Mouse (Mus musculus) E14TG2a.4 (cell line): ENCODE results near the gene Flrt1.

Source experiments
- CTCF ChIP-seq: conservative IDR thresholded peaks from 2 replicates; pipeline ENCODE4 v1.5.1; 2014; ENCODE audit warnings: low read length
- NANOG ChIP-seq: IDR thresholded peaks from 2 replicates; pipeline ENCODE4 v1.6.1; 2014; ENCODE audit warnings: borderline replicate concordance, low read length, mixed read lengths
- POU5F1 ChIP-seq: IDR thresholded peaks from 2 replicates; pipeline ENCODE4 v1.6.1; 2014; ENCODE audit warnings: low read length, borderline replicate concordance

DNA sequence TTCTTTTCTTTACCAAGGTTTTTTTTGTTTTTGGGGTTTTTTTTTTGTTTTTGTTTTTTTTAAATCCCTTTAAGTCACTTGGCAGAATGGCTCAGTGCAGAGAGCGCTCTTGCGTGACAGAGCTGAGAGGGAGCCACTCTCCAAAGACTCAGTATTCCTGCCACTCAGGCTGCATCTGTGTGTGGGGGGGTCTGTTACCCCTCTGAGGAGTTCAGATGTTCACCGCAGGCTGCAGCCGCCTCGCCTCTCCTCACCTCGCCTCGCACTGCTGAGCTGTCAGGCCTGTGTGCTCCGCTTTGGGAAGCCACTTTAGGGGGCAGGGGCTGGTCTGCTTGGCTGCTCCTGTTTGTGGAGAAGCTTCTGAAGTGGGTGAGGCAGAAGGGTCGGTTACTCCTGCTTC is at the start of gene Flrt1:
- TF ChIP-seq CTCF: no peak
- no peak for TF ChIP-seq NANOG
- TF ChIP-seq POU5F1: no peak
